ENCODE assay signal across 9 mouse cellular contexts in the genomic region with DNA sequence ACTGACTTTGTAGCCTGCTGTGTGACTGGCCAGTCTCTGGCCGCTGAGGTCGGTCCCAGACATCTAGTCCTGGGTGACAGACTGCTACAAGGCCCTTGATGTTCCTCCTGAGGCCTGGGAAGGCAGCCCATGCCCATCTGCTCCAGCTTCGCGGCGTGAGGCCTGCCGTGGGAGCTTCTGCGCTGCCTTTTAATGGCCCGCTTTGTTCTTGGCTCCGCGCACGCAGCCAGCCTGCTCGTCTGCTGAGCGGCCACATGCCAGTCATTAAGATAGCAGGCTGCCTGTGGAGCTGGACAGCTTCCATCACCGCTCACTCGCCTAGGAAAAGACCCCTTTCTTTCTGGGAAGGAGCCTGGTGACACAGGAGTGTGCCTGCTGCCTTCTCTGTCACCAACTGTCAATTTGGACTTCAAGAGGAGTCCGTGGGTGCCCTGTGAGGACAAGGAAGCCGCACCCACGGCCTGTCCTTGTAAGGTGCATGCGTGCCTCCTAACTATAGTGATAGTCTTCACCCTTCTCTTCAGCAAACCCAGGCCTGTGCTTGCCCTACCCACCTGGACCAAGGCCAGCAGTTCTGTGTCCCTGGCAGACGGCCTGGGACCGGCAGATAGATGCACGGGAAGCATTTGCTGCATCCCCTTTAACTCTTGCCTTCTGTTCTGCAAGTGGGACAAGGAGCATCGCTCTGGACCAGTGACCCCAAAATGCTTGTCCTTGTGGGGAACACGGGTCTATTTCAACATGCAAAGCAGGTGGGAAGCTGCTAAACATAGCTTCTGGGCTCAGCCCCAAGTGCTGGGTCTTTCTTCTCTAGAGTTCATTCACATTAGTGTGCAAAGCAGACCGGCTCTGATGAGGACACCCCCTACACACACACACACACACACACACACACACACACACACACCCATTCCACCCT.
DNase-seq lines count a peak whose midpoint lies in the region; ATAC-seq and TF ChIP-seq lines count a peak whose summit lies in the region.
"Had no signal": no experiment of that assay in that cellular context is flagged by ENCODE, and none has a peak within 500 bp of the region (broad histone marks: within the 10 kb centered on the region; RNA-seq: fewer than 3 reads in every experiment).

No protein-coding gene starts in this region.

- DNase-seq in brain, embryonic 14.5 days (ENCODE audit: low read depth), result peak; percentile 98
- peak; percentile 50 to 68 for DNase-seq in heart, adult 9 months (ENCODE audit: low spot score in 2 of 2)
- DNase-seq in limb, embryonic 11.5 days (ENCODE audit: low spot score), result peak; percentile 59
- peak; percentile 96 for DNase-seq in midbrain, postnatal 0 days (ENCODE audit: low spot score)
- DNase-seq in testis, postnatal 14 days (ENCODE audit: low spot score), result peak; percentile 70
- DNase-seq in spleen, adult 12 weeks (ENCODE audit: low spot score), result no peak
- DNase-seq: liver, embryonic 13.5 days had no signal

- H3K4me2 ChIP-seq in embryonic facial prominence, embryonic 12.5 days (replicated peaks), result 0 out of 2 replicates have a peak overlapping the region, but pooled peaks have one; percentile 13
- H3K4me2 ChIP-seq in kidney, embryonic 14.5 days (replicated peaks; ENCODE audit: low read depth, low read length), result no peak overlapping the region; the same call in 1 of the 2 replicates
- peak overlapping the region; percentile 18; the same call in 1 of the 2 replicates for H3K4me2 ChIP-seq in limb, embryonic 11.5 days (ENCODE audit: low read depth, severe bottlenecking)
- no peak overlapping the region for H3K4me2 ChIP-seq in midbrain, postnatal 0 days (ENCODE audit: low read depth, low read length, poor library complexity, severe bottlenecking)
- H3K4me2 ChIP-seq: liver, embryonic 13.5 days had no signal

- H3K27ac ChIP-seq in embryonic facial prominence, embryonic 12.5 days, result peak overlapping the region; percentile 75
- H3K27ac ChIP-seq in kidney, embryonic 14.5 days (ENCODE audit: low read depth, low read length), result no peak overlapping the region
- H3K27ac ChIP-seq in limb, embryonic 11.5 days (replicated peaks; ENCODE audit: low read depth, low read length), result no peak overlapping the region
- H3K27ac ChIP-seq in midbrain, postnatal 0 days (ENCODE audit: low read depth, low read length), result peak overlapping the region; percentile 68
- H3K27ac ChIP-seq: liver, embryonic 13.5 days had no signal

- no peaks in the 10 kb centered on the region for H3K27me3 ChIP-seq in embryonic facial prominence, embryonic 12.5 days
- no peaks in the 10 kb centered on the region for H3K27me3 ChIP-seq in kidney, embryonic 14.5 days (ENCODE audit: control insufficient read depth, insufficient read depth, low read length)
- H3K27me3 ChIP-seq in limb, embryonic 11.5 days (ENCODE audit: control insufficient read depth, insufficient read depth, low read length), result no peaks in the 10 kb centered on the region
- H3K27me3 ChIP-seq in midbrain, postnatal 0 days (ENCODE audit: insufficient read depth, low read length), result no peaks in the 10 kb centered on the region
- H3K27me3 ChIP-seq: liver, embryonic 13.5 days had no signal

- no peaks in the 10 kb centered on the region for H3K36me3 ChIP-seq in embryonic facial prominence, embryonic 12.5 days
- H3K36me3 ChIP-seq in kidney, embryonic 14.5 days (ENCODE audit: control insufficient read depth, insufficient read depth, low read length), result no peaks in the 10 kb centered on the region
- H3K36me3 ChIP-seq in limb, embryonic 11.5 days (ENCODE audit: control insufficient read depth, insufficient read depth, low read length), result no peaks in the 10 kb centered on the region
- H3K36me3 ChIP-seq in midbrain, postnatal 0 days (ENCODE audit: insufficient read depth, low read length), result no peaks in the 10 kb centered on the region
- H3K36me3 ChIP-seq: liver, embryonic 13.5 days had no signal

- no peak for TF ChIP-seq POLR2A in brain, embryonic 14.5 days (IDR thresholded peaks at IDR 0.05; ENCODE audit: borderline replicate concordance, extremely low read depth, insufficient read depth, insufficient read length, poor library complexity, severe bottlenecking)

- ATAC-seq in embryonic facial prominence, embryonic 12.5 days (ENCODE audit: insufficient number of reproducible peaks, insufficient read depth, low FRiP score, low TSS enrichment), result 0 out of 2 replicates have a peak, but pooled peaks have one; percentile 15
- peak; percentile 46; the same call in 1 of the 2 replicates for ATAC-seq in kidney, embryonic 14.5 days (ENCODE audit: low FRiP score, low TSS enrichment)
- no peak for ATAC-seq in limb, embryonic 11.5 days (ENCODE audit: insufficient number of reproducible peaks, low FRiP score, low TSS enrichment, low read depth)
- ATAC-seq in midbrain, postnatal 0 days (ENCODE audit: low FRiP score), result peak; percentile 75

- no peak for TF ChIP-seq CTCF in brain, embryonic 14.5 days (IDR thresholded peaks at IDR 0.05; ENCODE audit: borderline replicate concordance, extremely low read depth, insufficient read depth, insufficient read length)
- TF ChIP-seq CTCF in midbrain, postnatal 0 days (IDR thresholded peaks at IDR 0.05), result no peak

- H3K4me1 ChIP-seq in embryonic facial prominence, embryonic 12.5 days, result peaks cover 9% of the 10 kb centered on the region
- H3K4me1 ChIP-seq in kidney, embryonic 14.5 days (ENCODE audit: control insufficient read depth, insufficient read depth, low read length), result peaks cover 8% of the 10 kb centered on the region; the same call in 1 of the 2 replicates
- H3K4me1 ChIP-seq in limb, embryonic 11.5 days (ENCODE audit: control insufficient read depth, insufficient read depth, low read length), result peaks cover 7% of the 10 kb centered on the region
- peaks cover 5% of the 10 kb centered on the region for H3K4me1 ChIP-seq in midbrain, postnatal 0 days (ENCODE audit: insufficient read depth, low read length)
- H3K4me1 ChIP-seq: liver, embryonic 13.5 days had no signal

- H3K9me3 ChIP-seq in embryonic facial prominence, embryonic 12.5 days, result peaks cover 5% of the 10 kb centered on the region; the same call in 1 of the 2 replicates
- H3K9me3 ChIP-seq in kidney, embryonic 14.5 days (ENCODE audit: control insufficient read depth, low read length), result no peaks in the 10 kb centered on the region
- H3K9me3 ChIP-seq in limb, embryonic 11.5 days (ENCODE audit: control insufficient read depth, low read length), result no peaks in the 10 kb centered on the region
- no peaks in the 10 kb centered on the region for H3K9me3 ChIP-seq in midbrain, postnatal 0 days (ENCODE audit: low read length)

- no peak overlapping the region for H3K9ac ChIP-seq in embryonic facial prominence, embryonic 12.5 days
- H3K9ac ChIP-seq in kidney, embryonic 14.5 days (ENCODE audit: low read depth, low read length), result no peak overlapping the region
- H3K9ac ChIP-seq in limb, embryonic 11.5 days (ENCODE audit: low read length), result peak overlapping the region; percentile 58; the same call in 1 of the 2 replicates
- peak overlapping the region; percentile 54 for H3K9ac ChIP-seq in midbrain, postnatal 0 days (replicated peaks; ENCODE audit: low read length, poor library complexity, severe bottlenecking)
- H3K9ac ChIP-seq: liver, embryonic 13.5 days had no signal

- no peak overlapping the region for H3K4me3 ChIP-seq in embryonic facial prominence, embryonic 12.5 days
- no peak overlapping the region for H3K4me3 ChIP-seq in kidney, embryonic 14.5 days (ENCODE audit: low read length)
- no peak overlapping the region for H3K4me3 ChIP-seq in limb, embryonic 11.5 days (ENCODE audit: low read depth, low read length)
- H3K4me3 ChIP-seq in midbrain, postnatal 0 days (ENCODE audit: low read depth, low read length), result no peak overlapping the region
- H3K4me3 ChIP-seq: liver, embryonic 13.5 days had no signal

- 34% methylated on average over 25 of the region's 25 CpGs for WGBS in embryonic facial prominence, embryonic 12.5 days
- 31% methylated on average over 25 of the region's 25 CpGs for WGBS in kidney, embryonic 14.5 days
- 36% methylated on average over 25 of the region's 25 CpGs for WGBS in limb, embryonic 11.5 days
- WGBS in midbrain, postnatal 0 days, result 16% methylated on average over 25 of the region's 25 CpGs

Comparison
In these comparisons a context has a peak if more than half of its experiments do, and no peak if none do; other contexts are left out.
1. H3K27ac ChIP-seq: peak in embryonic facial prominence, embryonic 12.5 days (single experiment) and midbrain, postnatal 0 days (single experiment); none in kidney, embryonic 14.5 days (single experiment) and limb, embryonic 11.5 days (single experiment).
2. H3K4me2 ChIP-seq: peak in embryonic facial prominence, embryonic 12.5 days (single experiment) and limb, embryonic 11.5 days (single experiment); none in kidney, embryonic 14.5 days (single experiment) and midbrain, postnatal 0 days (single experiment).
3. H3K9ac ChIP-seq: peak in limb, embryonic 11.5 days (single experiment) and midbrain, postnatal 0 days (single experiment); none in embryonic facial prominence, embryonic 12.5 days (single experiment) and kidney, embryonic 14.5 days (single experiment).